Mouse (Mus musculus): ENCODE data around the gene Tmem119.

- no peak for TF ChIP-seq POLR2A (IDR thresholded peaks at IDR 0.05; ENCODE audit: insufficient read depth, low read length)
- no peak for TF ChIP-seq CTCF (IDR thresholded peaks at IDR 0.05; ENCODE audit: low read depth, low read length)
- TF ChIP-seq EP300 (IDR thresholded peaks at IDR 0.05; ENCODE audit: insufficient read depth, low read depth, low read length), result no peak
Measured at GRCm38 (mm10) chr5:113840443-113840842, 40.1 kb upstream of the Tmem119 start.
